Mouse (Mus musculus) right cerebral cortex, adult 2 months (tissue): ENCODE results near the gene Vsig4.
"Not testable (repeated sequence)": the region's sequence is repeated elsewhere in the genome, so short reads cannot be mapped to it uniquely, and the experiment has no call there.

Source experiments
- DNase-seq, 2 experiments: peaks; one replicate each; pipeline ENCODE4 v3.0.0; 2021 to 2022; ENCODE audit warnings: low spot score in 2 of 2

Vsig4 gene

DNA sequence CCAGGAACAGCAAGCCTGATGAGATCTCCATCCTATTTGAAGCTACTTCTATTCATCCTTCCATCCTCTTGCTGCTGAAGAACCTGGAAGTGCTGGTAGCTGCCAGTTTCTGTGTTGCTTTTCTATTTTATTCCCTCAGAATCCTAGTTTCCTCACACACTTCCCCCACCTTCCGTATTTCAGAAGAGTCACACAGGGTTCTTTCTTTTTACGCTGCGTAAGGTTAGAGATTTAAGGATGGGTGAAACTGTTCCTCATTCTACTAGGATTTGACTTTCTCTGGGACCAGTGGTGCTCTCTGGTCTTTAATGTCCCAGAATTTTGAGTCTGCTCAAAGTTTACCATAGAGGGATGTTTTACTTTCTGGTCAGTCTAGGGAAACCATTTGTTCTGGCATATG is at the start of gene Vsig4:
Gene Vsig4, minus strand, starts transcription at position 101 of the 400 bp plus-strand sequence.
- DNase-seq: no peak

DNA sequence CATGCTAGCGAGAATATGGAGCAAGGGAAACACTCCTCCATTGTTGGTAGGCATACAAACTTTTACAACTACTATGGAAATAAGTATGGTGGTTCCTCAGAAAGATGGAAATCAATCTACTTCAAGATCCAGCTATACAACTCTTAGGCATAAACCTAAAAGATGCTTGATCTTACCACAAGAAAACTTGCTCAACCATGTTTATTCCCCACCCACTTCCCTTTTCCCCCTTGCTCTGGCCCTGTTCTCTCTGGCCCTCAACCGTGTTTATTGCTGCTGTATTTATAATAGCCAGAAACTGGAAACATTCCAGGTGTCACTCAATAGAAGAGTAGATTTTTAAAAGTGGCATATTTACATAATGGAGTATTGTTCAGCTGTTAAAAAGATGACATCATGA is 45.9 kb upstream of the Vsig4 start:
- no peak for DNase-seq

DNA sequence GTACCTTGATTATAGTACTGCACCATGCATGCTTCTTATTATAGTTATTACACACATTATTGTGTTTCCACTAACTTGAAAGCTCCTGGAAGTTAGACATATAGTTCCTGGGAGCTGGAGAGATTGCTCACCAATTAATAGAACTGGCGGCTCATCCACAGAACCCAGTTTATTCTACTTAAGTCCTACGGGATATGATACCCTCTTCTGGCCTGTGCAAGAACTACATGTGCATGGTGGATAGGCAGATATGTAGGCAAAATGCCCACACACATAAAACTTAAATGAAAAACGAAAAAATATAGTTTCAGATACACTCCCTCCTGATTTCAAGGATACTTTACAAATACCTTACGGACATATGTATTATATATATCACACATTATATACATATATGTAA is 36.5 kb upstream of the Vsig4 start:
- DNase-seq: peak in 1 of 2 experiments; percentile 6

DNA sequence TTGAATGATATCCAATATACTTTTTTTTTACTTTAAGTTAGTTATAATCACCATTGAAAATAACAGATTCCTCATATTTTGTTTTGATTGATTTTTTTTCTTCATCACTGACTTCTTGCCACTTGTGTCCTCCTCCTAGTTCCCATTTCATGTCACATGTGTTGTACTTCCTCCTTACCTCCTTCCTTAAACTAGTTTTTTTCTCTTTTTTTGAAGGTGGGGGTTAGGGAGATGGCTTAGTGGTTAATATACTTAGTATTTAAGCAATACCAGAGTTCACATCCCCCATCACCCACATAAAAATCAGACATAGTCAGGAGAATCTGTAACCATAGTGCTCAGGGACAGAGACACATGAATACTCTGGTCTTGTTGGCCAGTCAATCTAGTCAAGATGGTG is 36.7 kb downstream of the Vsig4 start:
- no peak for DNase-seq

DNA sequence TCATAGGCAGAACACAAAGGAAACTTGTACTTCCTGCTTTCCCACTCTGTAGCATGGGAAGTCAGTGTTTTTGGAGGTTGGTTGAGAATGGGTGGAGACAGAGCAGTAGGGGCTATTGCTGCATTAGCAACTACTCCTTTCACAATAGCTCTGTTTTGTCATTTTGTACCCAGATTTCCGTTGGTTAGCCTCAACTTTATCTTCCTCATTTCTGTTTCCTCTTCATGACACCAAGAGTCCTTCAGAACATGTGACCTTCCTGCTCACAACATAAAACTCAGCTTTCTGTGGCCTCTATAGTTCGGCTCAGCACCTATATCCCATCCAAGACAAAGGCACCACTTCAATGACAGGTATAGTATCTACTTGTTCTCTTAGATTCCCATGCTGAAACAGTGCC is 53.6 kb downstream of the Vsig4 start:
- no peak for DNase-seq

DNA sequence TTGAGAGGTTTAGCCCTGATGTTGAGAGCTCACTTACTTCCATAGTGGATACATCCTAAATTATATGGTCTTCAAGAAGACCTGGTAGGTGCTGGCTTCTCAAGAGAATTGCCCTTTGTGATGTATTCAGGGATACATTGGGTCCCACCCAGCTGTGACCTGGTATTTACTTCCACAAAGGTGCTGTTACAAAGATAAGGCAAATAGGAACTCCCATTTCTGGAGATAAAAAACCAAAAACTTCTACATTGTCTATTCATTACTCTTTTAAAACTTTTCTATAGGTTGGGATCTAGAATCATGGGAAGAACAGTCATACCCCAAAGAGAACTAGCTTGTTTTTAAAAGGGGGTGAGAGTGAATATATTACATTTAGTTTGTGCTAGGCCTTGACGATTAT is 54.2 kb downstream of the Vsig4 start:
- no peak for DNase-seq

DNA sequence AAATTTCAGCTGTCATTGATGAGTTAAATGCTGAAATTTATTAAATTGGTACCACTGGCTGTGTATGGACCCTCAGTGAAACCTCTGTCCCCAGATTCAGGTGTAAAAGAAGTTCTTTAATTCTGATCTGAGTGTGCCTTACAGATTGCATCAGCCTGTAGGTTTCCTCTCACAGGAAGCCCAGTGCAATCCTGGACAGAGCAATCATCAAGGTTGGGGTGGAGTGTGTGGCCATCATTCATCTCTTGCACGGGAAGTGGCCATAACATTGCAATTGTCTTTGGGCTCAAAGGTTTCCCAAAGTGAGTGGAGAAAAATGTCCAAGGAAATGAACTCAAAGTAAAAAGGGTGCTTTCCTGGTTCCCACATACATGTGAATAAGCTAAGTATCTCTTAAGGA is 57.5 kb downstream of the Vsig4 start:
- no peak for DNase-seq

DNA sequence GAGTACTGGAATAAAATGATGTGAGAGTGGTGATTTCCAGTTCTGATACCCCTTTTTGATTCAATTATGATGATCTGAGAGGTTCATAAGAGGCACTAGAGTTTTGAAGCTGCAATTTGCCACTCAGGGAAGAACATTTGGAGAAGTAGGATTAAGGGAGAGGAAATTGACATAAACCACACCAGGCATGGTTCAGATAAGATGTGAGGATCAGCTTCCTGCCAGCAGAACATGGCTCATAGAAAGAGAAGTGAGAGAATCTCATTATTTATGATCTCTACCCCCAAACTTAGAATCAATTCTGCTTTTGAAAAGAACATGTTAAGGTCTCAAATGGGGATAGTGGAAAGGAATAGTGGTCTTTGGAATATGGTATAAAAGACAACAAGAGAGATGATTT is 66.2 kb downstream of the Vsig4 start:
- DNase-seq: no peak

DNA sequence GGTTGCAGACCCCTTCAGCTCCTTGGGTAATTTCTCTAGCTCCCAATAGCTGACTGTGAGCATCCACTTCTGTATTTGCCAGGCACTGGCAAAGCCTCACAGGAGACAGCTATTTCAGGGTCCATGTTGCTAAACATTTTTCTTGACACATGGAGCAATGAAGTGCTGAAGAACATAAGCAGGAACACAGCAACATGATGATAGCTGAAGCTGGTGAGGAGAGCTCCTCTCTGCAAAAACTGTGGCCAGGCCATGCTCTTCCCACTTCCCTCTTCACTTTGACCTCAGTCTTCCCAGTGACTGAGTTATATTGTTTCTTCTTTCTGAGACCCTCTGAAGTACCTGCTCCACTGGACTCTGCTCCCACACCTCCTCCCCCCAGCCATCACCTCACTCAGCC is 67.8 kb downstream of the Vsig4 start:
- no peak for DNase-seq

DNA sequence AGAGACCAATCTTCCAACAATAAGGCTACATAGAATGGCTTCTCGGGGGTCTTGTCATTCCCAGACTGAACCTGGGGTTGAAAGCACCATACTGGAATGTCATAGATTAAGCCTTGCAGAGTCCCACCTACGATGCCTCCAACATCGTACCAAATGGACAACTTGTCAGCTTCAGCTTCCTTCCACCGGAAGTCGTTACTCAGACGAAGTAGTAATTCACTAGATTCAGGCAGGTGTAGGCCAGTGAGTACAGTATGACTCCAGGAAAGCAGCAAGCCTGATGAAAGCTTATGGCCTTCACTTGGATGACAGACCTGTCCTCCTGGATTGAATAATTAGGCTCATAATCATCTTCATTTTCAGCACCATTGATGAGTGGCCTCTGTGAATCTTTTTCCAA is 69.0 kb downstream of the Vsig4 start:
- DNase-seq: no peak

DNA sequence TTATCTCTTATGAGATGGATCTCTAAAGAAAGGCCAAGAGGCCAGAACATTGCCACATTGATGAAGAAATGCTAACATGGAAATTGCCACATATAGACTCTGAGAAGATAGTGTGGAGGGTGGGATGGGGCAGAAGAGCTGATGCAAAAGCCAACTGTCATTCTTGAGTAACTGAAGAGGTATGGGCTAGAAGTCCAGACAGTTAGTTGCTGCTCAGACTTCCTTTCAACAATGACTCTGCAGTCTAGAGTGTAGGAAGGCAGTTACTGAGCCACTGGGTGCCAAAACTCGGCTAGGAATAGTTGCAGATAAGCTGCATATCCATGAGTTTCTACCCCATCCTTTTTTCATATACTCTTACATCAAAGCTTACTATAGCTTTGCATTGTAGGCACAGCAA is 75.2 kb downstream of the Vsig4 start:
- no peak for DNase-seq

DNA sequence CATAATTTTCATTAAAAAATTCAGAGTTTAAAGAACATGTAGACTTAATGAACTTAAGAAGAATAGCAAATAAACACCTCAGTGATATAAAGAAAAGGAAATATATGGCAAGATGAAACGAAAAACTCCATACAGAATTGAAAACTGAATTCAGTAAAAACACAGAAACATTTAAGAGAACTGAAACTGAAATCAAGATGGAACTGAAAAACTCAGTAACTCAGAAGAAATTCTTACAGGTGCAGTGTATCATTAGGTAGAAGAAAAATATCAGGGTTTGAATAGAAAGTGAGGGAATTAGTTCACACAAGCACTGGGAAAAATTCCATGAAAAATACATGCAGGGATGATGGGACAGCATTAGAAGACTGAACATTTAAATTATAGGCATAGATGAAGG is 86.4 kb downstream of the Vsig4 start:
- no peak for DNase-seq

DNA sequence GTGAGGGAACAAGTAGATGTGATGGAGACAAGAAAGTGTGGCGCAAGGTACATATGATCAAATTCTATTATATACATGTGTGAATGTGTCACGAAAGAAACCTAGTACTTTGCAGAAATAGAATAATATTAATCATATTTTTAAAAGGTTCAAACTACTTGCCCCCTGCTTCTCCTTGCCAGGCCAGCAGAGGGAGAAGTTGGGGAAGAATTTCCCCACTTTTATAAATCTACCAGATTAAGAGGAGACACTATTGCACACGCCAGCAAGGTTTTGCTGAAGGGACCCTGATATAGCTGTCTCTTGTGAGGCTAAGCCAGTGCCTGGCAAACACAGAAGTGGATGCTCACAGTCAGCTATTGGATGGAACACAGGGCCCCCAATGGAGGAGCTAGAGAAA is 88.1 kb downstream of the Vsig4 start:
- not testable (repeated sequence) for DNase-seq
